ENCODE assay signal across 20 mouse cellular contexts in genomic region chr5:81556008-81556407, GRCm38 (mm10).
A peak's percentile ranks its signal among the peaks of the same experiment; 100 is the strongest.
DNase-seq lines count a peak whose midpoint lies in the region; ATAC-seq lines count a peak whose summit lies in the region.
"Had no signal": no experiment of that assay in that cellular context is flagged by ENCODE, and none has a peak within 500 bp of the region (broad histone marks: within the 10 kb centered on the region; RNA-seq: fewer than 3 reads in every experiment).

No protein-coding gene starts in this region.

- H3K36me3 ChIP-seq in forebrain, embryonic 11.5 days (ENCODE audit: control insufficient read depth, insufficient read depth, low read length), result no peaks in the 10 kb centered on the region
- H3K36me3 ChIP-seq in forebrain, embryonic 10.5 days (replicated peaks), result no peaks in the 10 kb centered on the region
- no peaks in the 10 kb centered on the region for H3K36me3 ChIP-seq in hindbrain, embryonic 11.5 days (ENCODE audit: control insufficient read depth, insufficient read depth, low read length)
- no peaks in the 10 kb centered on the region for H3K36me3 ChIP-seq in midbrain, embryonic 14.5 days (ENCODE audit: control insufficient read depth, insufficient read depth, low read length)
- H3K36me3 ChIP-seq: embryonic facial prominence, embryonic 13.5 days; limb, embryonic 15.5 days; stomach, embryonic 15.5 days had no signal

- H3K9ac ChIP-seq in forebrain, embryonic 11.5 days (ENCODE audit: low read length), result no peak overlapping the region
- no peak overlapping the region for H3K9ac ChIP-seq in hindbrain, embryonic 11.5 days (ENCODE audit: low read depth, low read length)
- no peak overlapping the region for H3K9ac ChIP-seq in midbrain, embryonic 14.5 days (replicated peaks; ENCODE audit: low read length)
- H3K9ac ChIP-seq: embryonic facial prominence, embryonic 13.5 days; limb, embryonic 15.5 days; liver, postnatal 0 days; stomach, embryonic 15.5 days had no signal

- H3K4me1 ChIP-seq in forebrain, embryonic 11.5 days (replicated peaks; ENCODE audit: control insufficient read depth, insufficient read depth, low read length), result no peaks in the 10 kb centered on the region
- peaks cover 12% of the 10 kb centered on the region; the same call in 1 of the 2 replicates for H3K4me1 ChIP-seq in forebrain, embryonic 10.5 days
- no peaks in the 10 kb centered on the region for H3K4me1 ChIP-seq in hindbrain, embryonic 11.5 days (replicated peaks; ENCODE audit: control insufficient read depth, insufficient read depth, low read length)
- no peaks in the 10 kb centered on the region for H3K4me1 ChIP-seq in midbrain, embryonic 14.5 days (ENCODE audit: control insufficient read depth, insufficient read depth, low read length)
- H3K4me1 ChIP-seq: embryonic facial prominence, embryonic 13.5 days; limb, embryonic 15.5 days; stomach, embryonic 15.5 days had no signal

- no peak for DNase-seq in forebrain, embryonic 11.5 days (ENCODE audit: low spot score)
- no peak for DNase-seq in forebrain, embryonic 10.5 days (ENCODE audit: extremely low spot score, low spot score)
- DNase-seq in MN1 (ENCODE audit: low spot score), result peak; percentile 15
- DNase-seq in hindbrain, embryonic 11.5 days (ENCODE audit: low spot score), result peak; percentile 27
- peak; percentile 18 for DNase-seq in midbrain, embryonic 14.5 days
- DNase-seq in heart, adult 18-20 months, result no peak
- no peak for DNase-seq in right cerebral cortex, postnatal 36 days (ENCODE audit: low spot score in 2 of 2)
- DNase-seq in frontal cortex, adult 2 months (ENCODE audit: extremely low spot score in 1 of 2, low spot score in 1 of 2), result no peak
- DNase-seq: adrenal gland, postnatal 36 days; cerebellum, postnatal 25 days; kidney, postnatal 10 days; layer of hippocampus, adult 9-11 months; liver, postnatal 0 days; lung, postnatal 4 days; right cerebral cortex, adult 18-20 months; spleen, adult 18-20 months; thymus, postnatal 36 days had no signal

- no peak overlapping the region for H3K4me3 ChIP-seq in forebrain, embryonic 11.5 days (ENCODE audit: low read depth, low read length)
- no peak overlapping the region for H3K4me3 ChIP-seq in forebrain, embryonic 10.5 days
- H3K4me3 ChIP-seq in hindbrain, embryonic 11.5 days (ENCODE audit: low read depth, low read length), result no peak overlapping the region
- H3K4me3 ChIP-seq in midbrain, embryonic 14.5 days (replicated peaks; ENCODE audit: low read depth, low read length), result no peak overlapping the region
- H3K4me3 ChIP-seq: embryonic facial prominence, embryonic 13.5 days; limb, embryonic 15.5 days; stomach, embryonic 15.5 days had no signal

- peak; percentile 72 for ATAC-seq in forebrain, embryonic 11.5 days (replicated peaks; ENCODE audit: low FRiP score)
- ATAC-seq in hindbrain, embryonic 11.5 days (ENCODE audit: low FRiP score), result peak; percentile 85
- ATAC-seq in midbrain, embryonic 14.5 days (ENCODE audit: low FRiP score, low TSS enrichment), result peak; percentile 66; the same call in 1 of the 2 replicates
- ATAC-seq: liver, postnatal 0 days had no signal

- no peak overlapping the region for H3K27ac ChIP-seq in forebrain, embryonic 11.5 days (ENCODE audit: low read depth, low read length)
- H3K27ac ChIP-seq in forebrain, embryonic 10.5 days, result no peak overlapping the region
- no peak overlapping the region for H3K27ac ChIP-seq in hindbrain, embryonic 11.5 days (ENCODE audit: low read depth, low read length)
- no peak overlapping the region for H3K27ac ChIP-seq in midbrain, embryonic 14.5 days (replicated peaks; ENCODE audit: low read depth, low read length)
- H3K27ac ChIP-seq: embryonic facial prominence, embryonic 13.5 days; limb, embryonic 15.5 days; stomach, embryonic 15.5 days had no signal

- no peak overlapping the region for H3K4me2 ChIP-seq in forebrain, embryonic 11.5 days (ENCODE audit: low read depth, low read length, severe bottlenecking)
- H3K4me2 ChIP-seq in hindbrain, embryonic 11.5 days (replicated peaks; ENCODE audit: low read depth, low read length), result no peak overlapping the region
- H3K4me2 ChIP-seq in midbrain, embryonic 14.5 days (ENCODE audit: low read length), result no peak overlapping the region
- H3K4me2 ChIP-seq: embryonic facial prominence, embryonic 13.5 days; limb, embryonic 15.5 days; stomach, embryonic 15.5 days had no signal

- 76% methylated on average over 8 of the region's 8 CpGs for WGBS in forebrain, embryonic 11.5 days
- WGBS in forebrain, embryonic 10.5 days, result 80% methylated on average over 8 of the region's 8 CpGs
- 70% methylated on average over 8 of the region's 8 CpGs for WGBS in hindbrain, embryonic 11.5 days
- WGBS in midbrain, embryonic 14.5 days, result 71% methylated on average over 8 of the region's 8 CpGs

- H3K9me3 ChIP-seq in forebrain, embryonic 11.5 days (ENCODE audit: control insufficient read depth, low read length), result no peaks in the 10 kb centered on the region
- H3K9me3 ChIP-seq in forebrain, embryonic 10.5 days, result no peaks in the 10 kb centered on the region
- H3K9me3 ChIP-seq in hindbrain, embryonic 11.5 days (ENCODE audit: control insufficient read depth, low read length), result no peaks in the 10 kb centered on the region
- no peaks in the 10 kb centered on the region for H3K9me3 ChIP-seq in midbrain, embryonic 14.5 days (ENCODE audit: control insufficient read depth, low read length)
- H3K9me3 ChIP-seq: embryonic facial prominence, embryonic 13.5 days; limb, embryonic 15.5 days; stomach, embryonic 15.5 days had no signal

- no peaks in the 10 kb centered on the region for H3K27me3 ChIP-seq in forebrain, embryonic 11.5 days (ENCODE audit: control insufficient read depth, insufficient read depth, low read length)
- no peaks in the 10 kb centered on the region for H3K27me3 ChIP-seq in forebrain, embryonic 10.5 days (ENCODE audit: poor library complexity, severe bottlenecking)
- no peaks in the 10 kb centered on the region for H3K27me3 ChIP-seq in hindbrain, embryonic 11.5 days (ENCODE audit: control insufficient read depth, insufficient read depth, low read length)
- no peaks in the 10 kb centered on the region for H3K27me3 ChIP-seq in midbrain, embryonic 14.5 days (ENCODE audit: control insufficient read depth, insufficient read depth, low read length)
- H3K27me3 ChIP-seq: embryonic facial prominence, embryonic 13.5 days; limb, embryonic 15.5 days; stomach, embryonic 15.5 days had no signal

Comparison
In these comparisons a context has a peak if more than half of its experiments do, and no peak if none do; other contexts are left out.
1. DNase-seq: peak in MN1 (single experiment), hindbrain, embryonic 11.5 days (single experiment) and midbrain, embryonic 14.5 days (single experiment); none in forebrain, embryonic 11.5 days (single experiment), forebrain, embryonic 10.5 days (single experiment), heart, adult 18-20 months (0 of 2), right cerebral cortex, postnatal 36 days (0 of 2) and frontal cortex, adult 2 months (0 of 2).
2. Peak in every context shown above with its lines, with median percentiles within 50 percentile points of each other: ATAC-seq.